Mouse (Mus musculus): ENCODE results near the gene Ptch2. TPM values are rescaled to one million over a fixed set of nuclear protein-coding genes. Genes with fewer than 3 reads are reported as not detected.

The Ptch2 gene
- polyA plus RNA-seq, 1 experiment, result 1.6 TPM

- no peak for DNase-seq (ENCODE audit: low read depth, low spot score)
- 73% methylated on average over 4 of the region's 4 CpGs for WGBS
These were observed 4.2 kb downstream of the Ptch2 start for GRCm38 (mm10) chr4:117100036-117100435.

GRCm38 (mm10) chr4:117101218-117101617, 5.3 kb downstream of the Ptch2 start:
- WGBS, result 52% methylated on average over 7 of the region's 7 CpGs

GRCm38 (mm10) chr4:117104672-117105071, 8.8 kb downstream of the Ptch2 start:
- DNase-seq (ENCODE audit: low read depth, low spot score), result no peak
- WGBS, result 74% methylated on average over 10 of the region's 10 CpGs

More at GRCm38 (mm10) chr4:117101218-117101617, 5.3 kb downstream of the Ptch2 start:
- DNase-seq (ENCODE audit: low read depth, low spot score), result no peak

GRCm38 (mm10) chr4:117105127-117105526, 9.3 kb downstream of the Ptch2 start:
- no peak for DNase-seq (ENCODE audit: low read depth, low spot score)
- WGBS, result 52% methylated on average over 10 of the region's 10 CpGs

GRCm38 (mm10) chr4:117107813-117108523, 12.1 kb downstream of the Ptch2 start:
- no peak for DNase-seq (ENCODE audit: low read depth, low spot score)
- 87% methylated on average over 18 of the region's 18 CpGs for WGBS

- 94% methylated on average over 6 of the region's 6 CpGs for WGBS
These were observed 12.6 kb downstream of the Ptch2 start for GRCm38 (mm10) chr4:117108524-117108849.

GRCm38 (mm10) chr4:117109330-117109729, 13.5 kb downstream of the Ptch2 start:
- WGBS, result 87% methylated on average over 25 of the region's 25 CpGs
- no peak for DNase-seq (ENCODE audit: low read depth, low spot score)

More at GRCm38 (mm10) chr4:117108524-117108849, 12.6 kb downstream of the Ptch2 start:
- DNase-seq (ENCODE audit: low read depth, low spot score), result no peak

- DNase-seq (ENCODE audit: low read depth, low spot score), result no peak
- WGBS, result 75% methylated on average over 13 of the region's 13 CpGs
These were observed 14.4 kb downstream of the Ptch2 start for GRCm38 (mm10) chr4:117110249-117110648.

- DNase-seq (ENCODE audit: low read depth, low spot score), result no peak
- 88% methylated on average over 11 of the region's 11 CpGs for WGBS
These were observed 15.1 kb downstream of the Ptch2 start for GRCm38 (mm10) chr4:117110985-117111384.

GRCm38 (mm10) chr4:117113237-117113636, 17.4 kb downstream of the Ptch2 start:
- 88% methylated on average over 1 of the region's 1 CpGs for WGBS
- no peak for DNase-seq (ENCODE audit: low read depth, low spot score)

GRCm38 (mm10) chr4:117115592-117115991, 19.7 kb downstream of the Ptch2 start:
- no peak for DNase-seq (ENCODE audit: low read depth, low spot score)
- 77% methylated on average over 5 of the region's 5 CpGs for WGBS

GRCm38 (mm10) chr4:117117931-117118330, 22.1 kb downstream of the Ptch2 start:
- DNase-seq (ENCODE audit: low read depth, low spot score), result no peak
- 90% methylated on average over 7 of the region's 7 CpGs for WGBS

GRCm38 (mm10) chr4:117119636-117120035, 23.8 kb downstream of the Ptch2 start:
- 80% methylated on average over 5 of the region's 5 CpGs for WGBS

GRCm38 (mm10) chr4:117120052-117120444, 24.2 kb downstream of the Ptch2 start:
- DNase-seq (ENCODE audit: low read depth, low spot score), result no peak
- 6% methylated on average over 10 of the region's 10 CpGs for WGBS

More at GRCm38 (mm10) chr4:117119636-117120035, 23.8 kb downstream of the Ptch2 start:
- no peak for DNase-seq (ENCODE audit: low read depth, low spot score)

- WGBS, result under 1% methylated on average over 69 of the region's 69 CpGs
- peak; percentile 94 for DNase-seq (ENCODE audit: low read depth, low spot score)
These were observed 24.9 kb downstream of the Ptch2 start for GRCm38 (mm10) chr4:117120445-117121414.

GRCm38 (mm10) chr4:117122209-117122608, 26.3 kb downstream of the Ptch2 start:
- no peak for DNase-seq (ENCODE audit: low read depth, low spot score)
- WGBS, result 74% methylated on average over 4 of the region's 4 CpGs

GRCm38 (mm10) chr4:117123546-117124217, 27.8 kb downstream of the Ptch2 start:
- WGBS, result 66% methylated on average over 8 of the region's 9 CpGs
- DNase-seq (ENCODE audit: low read depth, low spot score), result no peak

GRCm38 (mm10) chr4:117124218-117124517, 28.3 kb downstream of the Ptch2 start:
- DNase-seq (ENCODE audit: low read depth, low spot score), result no peak
- WGBS, result 80% methylated on average over 3 of the region's 3 CpGs

GRCm38 (mm10) chr4:117124518-117125347, 28.9 kb downstream of the Ptch2 start:
- 65% methylated on average over 14 of the region's 14 CpGs for WGBS
- DNase-seq (ENCODE audit: low read depth, low spot score), result no peak
